Mouse (Mus musculus): ENCODE data around the gene Kmo. TPM values are rescaled to one million over a fixed set of nuclear protein-coding genes. Genes with fewer than 3 reads are reported as not detected.

The Kmo gene
- not detected in 2 replicates for polyA plus RNA-seq (2014; fragmentation: Nextera tagmentation; extraction: Ambion mirVana)

DNA sequence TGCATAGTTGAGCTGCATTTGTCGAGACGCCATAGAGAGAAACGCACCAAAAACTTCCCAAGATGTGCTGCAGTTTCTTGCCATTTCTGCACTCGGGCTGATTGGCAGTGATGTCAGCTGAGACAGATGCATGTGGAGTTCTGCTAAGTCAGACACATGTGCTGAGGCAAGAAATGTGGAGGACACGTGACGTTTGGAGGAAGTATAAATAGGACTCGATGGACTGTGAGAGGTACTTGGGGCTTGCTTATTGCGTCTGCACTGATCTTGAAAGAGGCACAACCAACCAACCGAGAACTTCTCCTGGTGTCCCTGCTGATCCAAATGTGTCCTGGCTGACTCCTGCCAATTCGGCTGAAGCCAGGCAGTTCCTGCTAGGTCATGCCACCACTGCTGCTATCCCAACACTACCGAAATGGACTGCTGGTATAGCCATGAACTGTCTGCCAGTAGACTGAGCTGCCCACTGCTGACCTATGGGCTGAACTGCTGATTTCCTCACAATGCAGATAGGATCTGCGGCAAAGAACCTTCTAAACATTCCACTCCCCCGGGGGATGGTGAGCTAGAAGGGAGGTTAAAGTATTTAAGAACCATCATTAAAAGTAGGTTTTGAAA is at the start of gene Kmo:
Gene Kmo, plus strand, starts transcription at position 568 of the 618 bp plus-strand sequence.
- DNase-seq (ENCODE audit: low spot score) (no peak), ATAC-seq (no peak)
- no peaks in the 10 kb centered on the region for H3K9me3 ChIP-seq (replicated peaks; ENCODE audit: control insufficient read depth, low read length)
- H3K27me3 ChIP-seq (replicated peaks; ENCODE audit: control insufficient read depth, insufficient read depth, low read length) = no peaks in the 10 kb centered on the region
- H3K9ac ChIP-seq (ENCODE audit: low read length) = no peak within 1 kb of the TSS
- H3K36me3 ChIP-seq (ENCODE audit: control insufficient read depth, insufficient read depth, low read length) = peaks cover 37% of the 10 kb centered on the region
- H3K4me1 ChIP-seq (ENCODE audit: control insufficient read depth, insufficient read depth, low read length) = peaks cover 8% of the 10 kb centered on the region; the same call in 1 of the 2 replicates
- 92% methylated on average over 13 of the region's 13 CpGs for WGBS
- no peak within 1 kb of the TSS for H3K4me2 ChIP-seq (ENCODE audit: low read length)
- H3K4me3 ChIP-seq (ENCODE audit: low read depth, low read length) = no peak within 1 kb of the TSS
- no peak within 1 kb of the TSS for H3K27ac ChIP-seq (ENCODE audit: low read depth, low read length)

DNA sequence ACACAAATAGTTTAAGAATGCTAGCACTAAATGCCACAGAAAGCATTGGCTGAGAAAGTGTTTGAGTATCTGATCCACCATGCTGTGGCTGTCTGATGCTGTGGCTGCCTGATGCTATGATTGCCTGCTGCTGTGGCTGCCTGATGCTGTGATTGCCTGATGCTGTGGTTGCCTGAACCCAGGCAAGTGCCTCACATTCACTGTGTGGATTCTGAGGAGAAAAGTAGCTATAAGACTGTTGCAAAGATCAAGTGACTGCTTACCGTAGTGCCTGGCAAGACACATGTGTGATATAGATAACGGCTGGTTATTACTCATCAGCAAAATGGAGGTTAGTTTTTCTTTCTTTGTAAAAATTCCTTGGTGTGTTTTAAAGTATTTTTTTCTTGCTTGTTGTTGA is 46.1 kb upstream of the Kmo start:
- ATAC-seq (no peak), DNase-seq (ENCODE audit: low spot score) (no peak)
- H3K36me3 ChIP-seq (ENCODE audit: control insufficient read depth, insufficient read depth, low read length) = no peaks in the 10 kb centered on the region
- H3K4me3 ChIP-seq (ENCODE audit: low read depth, low read length) = no peak overlapping the region
- H3K4me1 ChIP-seq (ENCODE audit: control insufficient read depth, insufficient read depth, low read length) = no peaks in the 10 kb centered on the region
- H3K4me2 ChIP-seq (ENCODE audit: low read length) = no peak overlapping the region
- H3K9ac ChIP-seq (ENCODE audit: low read length) = no peak overlapping the region
- no peak overlapping the region for H3K27ac ChIP-seq (ENCODE audit: low read depth, low read length)
- no peaks in the 10 kb centered on the region for H3K27me3 ChIP-seq (replicated peaks; ENCODE audit: control insufficient read depth, insufficient read depth, low read length)
- WGBS = 94% methylated on average over 2 of the region's 2 CpGs
- H3K9me3 ChIP-seq (replicated peaks; ENCODE audit: control insufficient read depth, low read length) = no peaks in the 10 kb centered on the region

DNA sequence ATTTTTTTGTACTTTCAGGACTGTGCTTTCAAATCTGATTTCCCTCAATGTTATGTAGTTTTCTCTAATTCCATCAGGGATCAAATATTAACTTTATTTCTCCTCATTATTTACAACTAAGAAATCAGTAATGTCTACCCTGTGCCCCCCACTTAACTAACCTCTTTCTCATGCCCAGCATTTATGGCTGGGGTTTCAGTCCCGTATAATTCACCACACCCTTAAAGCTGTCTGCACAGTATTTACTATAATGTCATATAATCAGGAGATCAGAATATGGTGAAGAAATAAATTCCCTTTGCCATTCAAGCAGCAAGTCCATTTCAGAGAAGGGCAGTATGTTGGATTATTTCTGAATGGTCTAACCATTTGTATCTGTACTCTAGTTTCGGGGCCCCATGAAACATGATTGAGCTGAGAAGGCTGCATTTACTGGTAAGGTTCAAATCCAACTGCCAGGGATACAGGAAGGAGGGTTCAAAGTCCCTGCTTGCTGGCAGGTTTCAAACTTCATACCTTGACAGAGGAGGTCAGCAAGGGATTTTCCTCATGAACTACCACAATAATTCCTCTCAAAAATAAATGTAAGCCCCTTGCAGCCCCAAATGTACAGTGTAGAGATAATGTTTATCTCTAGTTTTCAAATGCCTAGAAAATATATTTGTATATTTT is 41.6 kb upstream of the Kmo start:
- Histone ChIP-seq H3K4me1 (ENCODE audit: control insufficient read depth, insufficient read depth, low read length) (no peaks in the 10 kb centered on the region), H3K27me3 (replicated peaks; ENCODE audit: control insufficient read depth, insufficient read depth, low read length) (no peaks in the 10 kb centered on the region), H3K9ac (ENCODE audit: low read length) (no peak overlapping the region), H3K4me3 (ENCODE audit: low read depth, low read length) (no peak overlapping the region), H3K4me2 (ENCODE audit: low read length) (no peak overlapping the region), H3K9me3 (replicated peaks; ENCODE audit: control insufficient read depth, low read length) (no peaks in the 10 kb centered on the region), H3K36me3 (ENCODE audit: control insufficient read depth, insufficient read depth, low read length) (no peaks in the 10 kb centered on the region), H3K27ac (ENCODE audit: low read depth, low read length) (no peak overlapping the region)
- DNase-seq (ENCODE audit: low spot score) = no peak
- 90% methylated on average over 2 of the region's 2 CpGs for WGBS
- ATAC-seq = no peak

DNA sequence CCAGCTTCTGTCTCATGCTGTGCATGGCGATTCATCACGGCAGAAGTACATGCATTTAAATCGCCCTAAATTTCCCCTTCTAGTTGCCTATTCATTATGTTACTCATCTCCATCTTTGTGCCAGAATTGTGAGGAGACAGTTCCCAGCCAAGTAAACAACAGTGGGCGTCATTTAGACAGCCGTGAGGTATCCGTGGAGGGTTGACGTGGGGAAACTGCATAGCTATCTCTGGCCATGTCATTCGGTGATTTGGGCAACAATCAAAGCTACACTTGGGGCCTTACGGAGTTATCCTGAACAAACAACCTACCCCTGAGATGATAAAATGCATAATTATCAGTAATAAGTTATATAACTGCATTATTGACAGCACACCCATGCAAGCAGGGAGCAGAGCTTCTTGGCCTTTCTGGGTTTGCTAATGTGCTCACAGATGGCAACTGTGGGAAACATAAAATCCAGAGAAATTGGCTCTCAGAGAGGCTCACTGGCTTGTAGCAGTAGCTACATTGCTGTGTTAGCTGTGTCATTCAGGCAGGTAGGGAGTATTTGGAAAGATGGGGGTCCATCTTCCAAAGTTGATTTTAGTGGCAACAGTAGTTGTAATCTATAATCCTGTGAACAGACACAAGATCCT is 40.5 kb upstream of the Kmo start:
- DNase-seq (ENCODE audit: low spot score) (no peak), ATAC-seq (no peak)
- Histone ChIP-seq H3K36me3 (ENCODE audit: control insufficient read depth, insufficient read depth, low read length) (no peaks in the 10 kb centered on the region), H3K4me3 (ENCODE audit: low read depth, low read length) (no peak overlapping the region), H3K4me2 (ENCODE audit: low read length) (no peak overlapping the region), H3K27me3 (replicated peaks; ENCODE audit: control insufficient read depth, insufficient read depth, low read length) (no peaks in the 10 kb centered on the region), H3K27ac (ENCODE audit: low read depth, low read length) (no peak overlapping the region), H3K9me3 (replicated peaks; ENCODE audit: control insufficient read depth, low read length) (no peaks in the 10 kb centered on the region), H3K9ac (ENCODE audit: low read length) (no peak overlapping the region), H3K4me1 (ENCODE audit: control insufficient read depth, insufficient read depth, low read length) (no peaks in the 10 kb centered on the region)
- 84% methylated on average over 9 of the region's 9 CpGs for WGBS

DNA sequence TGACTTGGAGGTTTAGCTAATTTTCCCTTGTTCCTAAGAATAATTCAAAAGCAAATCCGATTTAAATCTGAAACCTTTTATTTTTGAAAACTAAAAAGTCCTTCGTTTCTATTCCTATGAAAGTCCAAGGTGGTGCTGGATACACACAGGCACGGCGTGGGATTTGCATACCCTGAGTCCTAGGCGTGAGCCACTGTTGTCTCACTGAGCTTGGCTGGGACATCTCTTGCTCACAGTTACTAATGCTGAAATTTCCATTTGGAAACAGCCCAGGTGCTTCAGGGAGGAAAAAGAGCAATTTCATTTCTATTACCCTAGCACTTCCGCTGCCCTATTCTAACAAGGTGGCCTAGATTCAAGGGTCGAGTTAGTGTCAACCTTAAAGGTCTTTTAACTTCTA is 39.8 kb upstream of the Kmo start:
- Histone ChIP-seq H3K4me2 (ENCODE audit: low read length) (no peak overlapping the region), H3K36me3 (ENCODE audit: control insufficient read depth, insufficient read depth, low read length) (no peaks in the 10 kb centered on the region), H3K4me3 (ENCODE audit: low read depth, low read length) (no peak overlapping the region), H3K27ac (ENCODE audit: low read depth, low read length) (no peak overlapping the region), H3K9ac (ENCODE audit: low read length) (no peak overlapping the region), H3K27me3 (replicated peaks; ENCODE audit: control insufficient read depth, insufficient read depth, low read length) (no peaks in the 10 kb centered on the region), H3K9me3 (replicated peaks; ENCODE audit: control insufficient read depth, low read length) (no peaks in the 10 kb centered on the region), H3K4me1 (ENCODE audit: control insufficient read depth, insufficient read depth, low read length) (no peaks in the 10 kb centered on the region)
- DNase-seq (ENCODE audit: low spot score) = no peak
- WGBS = 90% methylated on average over 7 of the region's 7 CpGs
- ATAC-seq = no peak

DNA sequence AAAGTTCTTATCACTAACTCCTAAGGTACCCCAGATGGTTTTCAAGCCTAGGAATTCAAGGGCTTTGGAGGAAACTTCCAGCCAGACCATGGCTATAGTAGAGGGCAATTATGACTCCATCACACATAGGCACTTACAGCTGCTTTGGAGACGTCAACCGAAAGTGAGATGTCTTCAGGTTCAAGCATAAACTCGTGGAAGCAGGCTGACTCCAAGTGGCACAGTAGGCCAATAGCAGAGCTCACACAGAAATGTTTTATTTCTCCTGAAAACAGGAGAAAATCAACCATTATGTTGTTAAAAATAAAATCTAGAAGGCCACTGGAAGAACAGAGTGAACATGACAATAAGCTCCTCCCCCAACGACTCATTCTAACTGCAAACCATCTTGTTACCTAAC is 37.4 kb upstream of the Kmo start:
- H3K4me2 ChIP-seq (ENCODE audit: low read length) = no peak overlapping the region
- no peak overlapping the region for H3K4me3 ChIP-seq (ENCODE audit: low read depth, low read length)
- DNase-seq (ENCODE audit: low spot score) = no peak
- no peaks in the 10 kb centered on the region for H3K9me3 ChIP-seq (replicated peaks; ENCODE audit: control insufficient read depth, low read length)
- H3K4me1 ChIP-seq (ENCODE audit: control insufficient read depth, insufficient read depth, low read length) = no peaks in the 10 kb centered on the region
- WGBS = 94% methylated on average over 4 of the region's 4 CpGs
- no peak for ATAC-seq
- no peaks in the 10 kb centered on the region for H3K36me3 ChIP-seq (ENCODE audit: control insufficient read depth, insufficient read depth, low read length)
- H3K27ac ChIP-seq (ENCODE audit: low read depth, low read length) = no peak overlapping the region
- no peaks in the 10 kb centered on the region for H3K27me3 ChIP-seq (replicated peaks; ENCODE audit: control insufficient read depth, insufficient read depth, low read length)
- H3K9ac ChIP-seq (ENCODE audit: low read length) = no peak overlapping the region

DNA sequence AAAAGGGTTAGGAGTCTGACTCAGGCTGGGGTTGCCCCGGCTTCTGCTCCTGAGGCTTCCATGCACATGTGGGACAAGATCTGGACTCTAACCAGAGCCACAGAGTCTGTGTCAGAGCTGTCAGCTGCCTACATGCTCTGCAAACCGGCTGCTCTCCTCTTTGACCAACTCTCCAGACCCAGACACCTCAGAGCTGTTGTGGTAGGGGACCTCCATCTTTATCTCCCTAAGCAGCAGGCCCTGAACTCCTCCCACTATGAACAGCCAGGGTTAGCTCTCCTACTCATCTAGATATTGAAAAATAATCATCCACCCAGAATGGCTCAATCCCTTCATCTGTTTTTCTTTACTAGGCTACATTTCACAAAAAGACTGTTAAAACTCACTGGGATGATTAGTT is 34.9 kb upstream of the Kmo start:
- no peaks in the 10 kb centered on the region for H3K9me3 ChIP-seq (replicated peaks; ENCODE audit: control insufficient read depth, low read length)
- ATAC-seq (no peak), DNase-seq (ENCODE audit: low spot score) (no peak)
- no peak overlapping the region for H3K4me3 ChIP-seq (ENCODE audit: low read depth, low read length)
- no peak overlapping the region for H3K27ac ChIP-seq (ENCODE audit: low read depth, low read length)
- H3K4me1 ChIP-seq (ENCODE audit: control insufficient read depth, insufficient read depth, low read length) = no peaks in the 10 kb centered on the region
- no peak overlapping the region for H3K4me2 ChIP-seq (ENCODE audit: low read length)
- H3K36me3 ChIP-seq (ENCODE audit: control insufficient read depth, insufficient read depth, low read length) = no peaks in the 10 kb centered on the region
- H3K27me3 ChIP-seq (replicated peaks; ENCODE audit: control insufficient read depth, insufficient read depth, low read length) = no peaks in the 10 kb centered on the region
- no peak overlapping the region for H3K9ac ChIP-seq (ENCODE audit: low read length)
- 75% methylated on average over 2 of the region's 2 CpGs for WGBS

DNA sequence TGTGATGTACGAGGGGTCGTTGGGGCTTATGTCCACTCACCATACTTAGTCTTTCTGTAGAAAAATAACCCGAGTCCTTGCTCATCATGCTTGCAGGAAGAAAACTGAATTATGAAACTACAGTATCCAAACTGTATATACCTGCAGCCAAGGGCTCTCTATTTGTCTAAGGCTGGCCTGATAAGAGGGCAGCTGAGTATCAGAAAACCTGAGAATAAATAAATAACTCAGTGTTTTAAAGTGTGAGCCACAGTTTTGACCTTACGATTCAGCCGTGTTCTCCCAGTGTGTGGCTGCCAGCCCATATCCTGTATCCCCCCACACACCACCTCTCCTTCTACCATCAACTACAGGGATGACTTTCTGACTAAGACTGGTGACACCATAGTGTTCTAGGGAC is 33.5 kb upstream of the Kmo start:
- no peak for ATAC-seq
- 90% methylated on average over 5 of the region's 5 CpGs for WGBS
- no peak overlapping the region for H3K4me3 ChIP-seq (ENCODE audit: low read depth, low read length)

DNA sequence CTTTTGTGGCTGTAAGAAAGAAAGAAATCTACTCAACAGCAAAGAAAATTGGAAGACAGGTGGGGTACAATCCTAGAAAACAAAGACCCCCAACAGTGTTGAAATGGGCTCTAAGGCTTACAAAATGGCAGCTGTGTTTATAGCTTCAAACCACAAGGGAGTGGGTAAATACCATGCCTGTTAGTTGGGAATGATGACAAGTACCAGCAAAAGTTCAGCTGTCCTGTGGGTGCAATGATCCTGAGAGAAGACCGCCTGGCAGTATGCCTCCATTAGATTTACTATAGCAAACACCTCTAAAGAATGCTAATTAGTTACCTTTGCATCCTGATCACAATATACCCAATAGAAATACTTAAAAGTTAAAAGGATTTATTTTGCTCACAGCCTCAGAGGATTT is 27.3 kb upstream of the Kmo start:
- Histone ChIP-seq H3K9me3 (replicated peaks; ENCODE audit: control insufficient read depth, low read length) (no peaks in the 10 kb centered on the region), H3K27ac (ENCODE audit: low read depth, low read length) (no peak overlapping the region), H3K4me1 (ENCODE audit: control insufficient read depth, insufficient read depth, low read length) (no peaks in the 10 kb centered on the region), H3K27me3 (replicated peaks; ENCODE audit: control insufficient read depth, insufficient read depth, low read length) (no peaks in the 10 kb centered on the region), H3K4me2 (ENCODE audit: low read length) (no peak overlapping the region), H3K4me3 (ENCODE audit: low read depth, low read length) (no peak overlapping the region), H3K9ac (ENCODE audit: low read length) (no peak overlapping the region), H3K36me3 (ENCODE audit: control insufficient read depth, insufficient read depth, low read length) (no peaks in the 10 kb centered on the region)
- ATAC-seq = no peak
- 96% methylated on average over 1 of the region's 1 CpGs for WGBS
- DNase-seq (ENCODE audit: low spot score) = no peak

More for the DNA sequence above, 33.5 kb upstream of the Kmo start:
- no peaks in the 10 kb centered on the region for H3K9me3 ChIP-seq (replicated peaks; ENCODE audit: control insufficient read depth, low read length)
- no peak overlapping the region for H3K27ac ChIP-seq (ENCODE audit: low read depth, low read length)
- H3K36me3 ChIP-seq (ENCODE audit: control insufficient read depth, insufficient read depth, low read length) = no peaks in the 10 kb centered on the region
- no peak overlapping the region for H3K4me2 ChIP-seq (ENCODE audit: low read length)
- no peaks in the 10 kb centered on the region for H3K27me3 ChIP-seq (replicated peaks; ENCODE audit: control insufficient read depth, insufficient read depth, low read length)
- H3K9ac ChIP-seq (ENCODE audit: low read length) = no peak overlapping the region
- no peak for DNase-seq (ENCODE audit: low spot score)
- no peaks in the 10 kb centered on the region for H3K4me1 ChIP-seq (ENCODE audit: control insufficient read depth, insufficient read depth, low read length)

All from forebrain, embryonic 14.5 days (tissue).